Mouse (Mus musculus): ENCODE results near the gene Sfmbt2.

GRCm38 (mm10) chr2:10334299-10334698, 36.0 kb upstream of the Sfmbt2 start:
- TF ChIP-seq POLR2A (IDR thresholded peaks at IDR 0.05; ENCODE audit: insufficient read depth, low read depth, low read length) (no peak), CTCF (IDR thresholded peaks at IDR 0.05) (no peak), EP300 (IDR thresholded peaks at IDR 0.05; ENCODE audit: insufficient read depth, low read depth, low read length) (no peak)

All from heart, adult 2 months (tissue).